ENCODE assay signal across 21 mouse cellular contexts in genomic region chr11:103375772-103376171, GRCm38 (mm10). TPM values are rescaled to one million over a fixed set of nuclear protein-coding genes. Genes with fewer than 3 reads are reported as not detected.
DNase-seq lines count a peak whose midpoint lies in the region; ATAC-seq and TF ChIP-seq lines count a peak whose summit lies in the region.
"Had no signal": no experiment of that assay in that cellular context is flagged by ENCODE, and none has a peak within 500 bp of the region (broad histone marks: within the 10 kb centered on the region; RNA-seq: fewer than 3 reads in every experiment).

No protein-coding gene starts in this region.

- intact Hi-C loops in gastrocnemius, adult 2 months (cut with DNase I) = loop anchor here (5.0 kb wide), 1 partner anchor 37 kb away; the partner anchor contains the start of gene Plekhm1

- H3K4me2 ChIP-seq in kidney, embryonic 15.5 days = no peak overlapping the region
- H3K4me2 ChIP-seq: hindbrain, embryonic 15.5 days; limb, embryonic 15.5 days; liver, embryonic 13.5 days had no signal

- H3K36me3 ChIP-seq in kidney, embryonic 15.5 days = peaks cover 65% of the 10 kb centered on the region
- H3K36me3 ChIP-seq in thymus, adult 2 months (ENCODE audit: control insufficient read depth, insufficient read depth, low read length) = peaks cover 18% of the 10 kb centered on the region

- H3K4me3 ChIP-seq in gastrocnemius, adult 2 months = no peak overlapping the region
- no peak overlapping the region for H3K4me3 ChIP-seq in kidney, embryonic 15.5 days (replicated peaks)
- H3K4me3 ChIP-seq in thymus, adult 2 months (ENCODE audit: control insufficient read depth, insufficient read depth, low read length) = no peak overlapping the region
- H3K4me3 ChIP-seq: heart, embryonic 10.5 days; hindbrain, embryonic 10.5 days; hindbrain, embryonic 15.5 days; limb, embryonic 10.5 days; limb, embryonic 15.5 days; liver, embryonic 13.5 days had no signal

- H3K27me3 ChIP-seq in kidney, embryonic 15.5 days = no peaks in the 10 kb centered on the region
- no peaks in the 10 kb centered on the region for H3K27me3 ChIP-seq in thymus, adult 2 months (ENCODE audit: control insufficient read depth, insufficient read depth, low read length)
- H3K27me3 ChIP-seq: hindbrain, embryonic 15.5 days; limb, embryonic 15.5 days; liver, embryonic 13.5 days had no signal

- TF ChIP-seq CTCF in gastrocnemius, adult 2 months (IDR thresholded peaks at IDR 0.05) = no peak
- no peak for TF ChIP-seq CTCF in thymus, adult 2 months (IDR thresholded peaks at IDR 0.05; ENCODE audit: borderline replicate concordance, control insufficient read depth, extremely low read depth, insufficient read depth, low read length, poor library complexity)

- H3K9ac ChIP-seq in kidney, embryonic 15.5 days = no peak overlapping the region
- H3K9ac ChIP-seq: hindbrain, embryonic 15.5 days; limb, embryonic 15.5 days; liver, embryonic 13.5 days had no signal

- peak overlapping the region; percentile 62 for H3K27ac ChIP-seq in gastrocnemius, adult 2 months
- H3K27ac ChIP-seq in kidney, embryonic 15.5 days = 0 out of 2 replicates have a peak overlapping the region, but pooled peaks have one; percentile 11
- peak overlapping the region; percentile 69 for H3K27ac ChIP-seq in thymus, adult 2 months (ENCODE audit: control insufficient read depth, insufficient read depth, low read length)
- H3K27ac ChIP-seq: heart, embryonic 10.5 days; hindbrain, embryonic 10.5 days; hindbrain, embryonic 15.5 days; limb, embryonic 10.5 days; limb, embryonic 15.5 days; liver, embryonic 13.5 days had no signal

- 79% methylated on average over 5 of the region's 5 CpGs for WGBS in kidney, embryonic 15.5 days
- WGBS in thymus, adult 2 months = 44% methylated on average over 5 of the region's 5 CpGs

- DNase-seq in gastrocnemius, adult 2 months = no peak
- DNase-seq in gastrocnemius, postnatal 4 days (ENCODE audit: low spot score in 2 of 2) = no peak
- no peak for DNase-seq in kidney, adult 18-20 months
- DNase-seq in thymus, adult 2 months = no peak
- no peak for DNase-seq in thymus, adult 18-20 months
- DNase-seq in left cerebral cortex, adult 8-10 months (ENCODE audit: low spot score in 2 of 2) = no peak
- DNase-seq: adrenal gland, postnatal 25 days; gastrocnemius, postnatal 25 days; kidney, adult 8-10 months; layer of hippocampus, postnatal 36 days; liver, embryonic 13.5 days; midbrain, embryonic 14.5 days; retina, postnatal 1 day; right cerebral cortex, postnatal 14 days had no signal

- H3K9me3 ChIP-seq in kidney, embryonic 15.5 days (replicated peaks) = no peaks in the 10 kb centered on the region
- H3K9me3 ChIP-seq: heart, embryonic 10.5 days; hindbrain, embryonic 10.5 days; hindbrain, embryonic 15.5 days; limb, embryonic 10.5 days; limb, embryonic 15.5 days; liver, embryonic 13.5 days had no signal

- ATAC-seq in kidney, embryonic 15.5 days (replicated peaks; ENCODE audit: low FRiP score) = no peak
- ATAC-seq: forebrain, embryonic 14.5 days had no signal

- TF ChIP-seq POLR2A in thymus, adult 2 months (IDR thresholded peaks at IDR 0.05; ENCODE audit: control insufficient read depth, extremely low read depth, insufficient read depth, low read length, poor library complexity) = no peak

- peaks cover 18% of the 10 kb centered on the region for H3K4me1 ChIP-seq in kidney, embryonic 15.5 days
- H3K4me1 ChIP-seq in thymus, adult 2 months (replicated peaks; ENCODE audit: control insufficient read depth, insufficient read depth, low read length) = peaks cover 45% of the 10 kb centered on the region
- H3K4me1 ChIP-seq: hindbrain, embryonic 10.5 days; limb, embryonic 10.5 days; limb, embryonic 15.5 days had no signal

RNA-seq across cellular contexts. Expression of gene Arhgap27, which starts 12.3 kb away (rescaled TPM):
- 1 to 10 TPM; 6.0 to 8.8 TPM for total RNA-seq in gastrocnemius, adult 2 months (2021)
- 10 to 100 TPM; 11.7 to 12.2 TPM for total RNA-seq in gastrocnemius, postnatal 4 days (2021)
- 15.8 and 17.2 TPM in 2 replicates for polyA plus RNA-seq in kidney, embryonic 15.5 days (2015; fragmentation: Nextera tagmentation; extraction: Ambion mirVana)
- polyA plus RNA-seq in thymus, adult 2 months (2012; rRNA removed) = 124 and 125 TPM in 2 replicates
- total RNA-seq in left cerebral cortex, adult 8-10 months (2022) = 10 to 100 TPM; 17.6 to 21.1 (median 19.1) TPM

RNA-seq across cellular contexts. Expression of gene Plekhm1, which starts 36.7 kb away (rescaled TPM):
- 10 to 100 TPM; 12.3 to 13.7 TPM for total RNA-seq in gastrocnemius, adult 2 months (2021)
- total RNA-seq in gastrocnemius, postnatal 4 days (2021) = 10 to 100 TPM; 12.0 to 12.8 TPM
- polyA plus RNA-seq in kidney, embryonic 15.5 days (2015; fragmentation: Nextera tagmentation; extraction: Ambion mirVana) = 7.4 and 8.2 TPM in 2 replicates
- 43.6 and 46.4 TPM in 2 replicates for polyA plus RNA-seq in thymus, adult 2 months (2012; rRNA removed)
- total RNA-seq in left cerebral cortex, adult 8-10 months (2022) = 10 to 100 TPM; 17.4 to 18.2 (median 18.0) TPM

Comparison
In these comparisons a context has a peak if more than half of its experiments do, and no peak if none do; other contexts are left out.
1. H3K27ac ChIP-seq: peak in every context shown above with its lines; median percentile 69 in thymus, adult 2 months; 62 in gastrocnemius, adult 2 months; 11 in kidney, embryonic 15.5 days.